16 mouse cellular contexts compared by ENCODE assay signal in the genomic region with DNA sequence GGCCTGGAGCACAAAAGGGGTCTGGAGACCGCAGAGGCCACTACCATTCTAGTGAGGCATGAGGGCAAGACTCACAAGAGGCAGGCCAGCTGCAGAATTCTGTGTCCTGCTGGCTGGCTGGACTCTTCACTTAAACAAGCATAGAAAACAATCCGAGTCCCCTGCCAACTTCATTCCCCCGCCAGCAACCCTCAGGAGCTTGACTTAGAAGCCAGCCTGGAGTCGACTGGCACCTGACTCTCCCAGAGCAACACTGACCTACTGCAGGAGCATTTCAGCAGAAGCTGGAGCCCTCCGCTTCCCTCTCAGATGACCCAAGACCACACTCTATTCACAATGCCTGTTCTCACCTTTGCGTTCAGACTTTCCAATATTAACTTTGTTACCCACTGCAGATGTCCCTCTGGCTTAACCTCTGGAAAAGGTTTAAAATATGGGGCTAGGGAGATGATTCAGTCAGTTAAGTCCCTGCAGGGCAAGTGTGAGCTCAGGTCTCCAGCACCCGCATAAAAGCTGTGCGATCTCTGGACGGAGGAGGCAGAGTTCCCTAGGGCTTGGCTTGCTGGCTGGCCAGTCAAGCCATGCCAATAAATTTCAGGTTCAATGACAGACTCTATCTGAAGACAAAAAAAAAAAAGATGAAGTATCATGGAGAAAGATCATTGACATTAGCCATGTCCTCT.
DNase-seq lines count a peak whose midpoint lies in the region; ATAC-seq and TF ChIP-seq lines count a peak whose summit lies in the region.
"Had no signal": no experiment of that assay in that cellular context is flagged by ENCODE, and none has a peak within 500 bp of the region (broad histone marks: within the 10 kb centered on the region; RNA-seq: fewer than 3 reads in every experiment).

No protein-coding gene starts in this region.

- H3K9ac ChIP-seq in heart, embryonic 12.5 days: no peak overlapping the region
- no peak overlapping the region for H3K9ac ChIP-seq in midbrain, postnatal 0 days (replicated peaks; ENCODE audit: low read length, poor library complexity, severe bottlenecking)
- H3K9ac ChIP-seq in midbrain, embryonic 15.5 days: no peak overlapping the region
- no peak overlapping the region for H3K9ac ChIP-seq in kidney, embryonic 16.5 days (replicated peaks; ENCODE audit: low read length)
- no peak overlapping the region for H3K9ac ChIP-seq in forebrain, postnatal 0 days
- H3K9ac ChIP-seq: hindbrain, embryonic 12.5 days; intestine, embryonic 15.5 days; liver, embryonic 15.5 days; midbrain, embryonic 13.5 days had no signal

- H3K36me3 ChIP-seq in heart, embryonic 12.5 days: no peaks in the 10 kb centered on the region
- no peaks in the 10 kb centered on the region for H3K36me3 ChIP-seq in midbrain, postnatal 0 days (ENCODE audit: insufficient read depth, low read length)
- no peaks in the 10 kb centered on the region for H3K36me3 ChIP-seq in midbrain, embryonic 15.5 days (replicated peaks)
- no peaks in the 10 kb centered on the region for H3K36me3 ChIP-seq in kidney, embryonic 16.5 days (ENCODE audit: insufficient read depth, low read length)
- H3K36me3 ChIP-seq in forebrain, postnatal 0 days (ENCODE audit: insufficient read depth): no peaks in the 10 kb centered on the region
- H3K36me3 ChIP-seq: hindbrain, embryonic 12.5 days; intestine, embryonic 15.5 days; liver, embryonic 15.5 days; midbrain, embryonic 13.5 days had no signal

- DNase-seq in heart, adult 8-10 months (ENCODE audit: low spot score): peak; percentile 23
- DNase-seq in midbrain, postnatal 0 days (ENCODE audit: low spot score): peak; percentile 38
- no peak for DNase-seq in urinary bladder, postnatal 36 days (ENCODE audit: low spot score in 2 of 2)
- no peak for DNase-seq in forebrain, postnatal 0 days
- DNase-seq: adrenal gland, postnatal 25 days; layer of hippocampus, adult 9-11 months; retina, postnatal 1 day had no signal

- 87% methylated on average over 9 of the region's 9 CpGs for WGBS in heart, embryonic 12.5 days
- WGBS in midbrain, postnatal 0 days: 86% methylated on average over 9 of the region's 9 CpGs
- WGBS in midbrain, embryonic 15.5 days: 88% methylated on average over 9 of the region's 9 CpGs
- 71% methylated on average over 9 of the region's 9 CpGs for WGBS in kidney, embryonic 16.5 days
- 78% methylated on average over 9 of the region's 9 CpGs for WGBS in forebrain, postnatal 0 days

- H3K27ac ChIP-seq in heart, embryonic 12.5 days (ENCODE audit: poor library complexity, severe bottlenecking): no peak overlapping the region
- no peak overlapping the region for H3K27ac ChIP-seq in midbrain, postnatal 0 days (ENCODE audit: low read depth, low read length)
- H3K27ac ChIP-seq in midbrain, embryonic 15.5 days: no peak overlapping the region
- peak overlapping the region; percentile 54 for H3K27ac ChIP-seq in kidney, embryonic 16.5 days (ENCODE audit: low read length)
- no peak overlapping the region for H3K27ac ChIP-seq in forebrain, postnatal 0 days (ENCODE audit: low read depth, low read length)
- H3K27ac ChIP-seq: hindbrain, embryonic 12.5 days; intestine, embryonic 15.5 days; liver, embryonic 15.5 days; midbrain, embryonic 13.5 days had no signal

- H3K4me2 ChIP-seq in heart, embryonic 12.5 days: no peak overlapping the region
- no peak overlapping the region for H3K4me2 ChIP-seq in midbrain, postnatal 0 days (ENCODE audit: low read depth, low read length, poor library complexity, severe bottlenecking)
- H3K4me2 ChIP-seq in midbrain, embryonic 15.5 days: no peak overlapping the region
- no peak overlapping the region for H3K4me2 ChIP-seq in kidney, embryonic 16.5 days (replicated peaks; ENCODE audit: low read depth, low read length)
- no peak overlapping the region for H3K4me2 ChIP-seq in forebrain, postnatal 0 days (ENCODE audit: low read depth)
- H3K4me2 ChIP-seq: hindbrain, embryonic 12.5 days; intestine, embryonic 15.5 days; liver, embryonic 15.5 days; midbrain, embryonic 13.5 days had no signal

- no peaks in the 10 kb centered on the region for H3K27me3 ChIP-seq in heart, embryonic 12.5 days (replicated peaks)
- H3K27me3 ChIP-seq in midbrain, postnatal 0 days (ENCODE audit: insufficient read depth, low read length): no peaks in the 10 kb centered on the region
- H3K27me3 ChIP-seq in midbrain, embryonic 15.5 days (replicated peaks): no peaks in the 10 kb centered on the region
- H3K27me3 ChIP-seq in kidney, embryonic 16.5 days (ENCODE audit: insufficient read depth, low read length): no peaks in the 10 kb centered on the region
- H3K27me3 ChIP-seq in forebrain, postnatal 0 days (ENCODE audit: insufficient read depth, low read length): no peaks in the 10 kb centered on the region
- H3K27me3 ChIP-seq: hindbrain, embryonic 12.5 days; intestine, embryonic 15.5 days; liver, embryonic 15.5 days; midbrain, embryonic 13.5 days had no signal

- H3K4me1 ChIP-seq in heart, embryonic 12.5 days (replicated peaks): peaks cover 53% of the 10 kb centered on the region
- no peaks in the 10 kb centered on the region for H3K4me1 ChIP-seq in midbrain, postnatal 0 days (ENCODE audit: insufficient read depth, low read length)
- no peaks in the 10 kb centered on the region for H3K4me1 ChIP-seq in midbrain, embryonic 15.5 days
- peaks cover 3% of the 10 kb centered on the region for H3K4me1 ChIP-seq in kidney, embryonic 16.5 days (ENCODE audit: insufficient read depth, low read length)
- H3K4me1 ChIP-seq in forebrain, postnatal 0 days (ENCODE audit: insufficient read depth): no peaks in the 10 kb centered on the region
- H3K4me1 ChIP-seq: hindbrain, embryonic 12.5 days; intestine, embryonic 15.5 days; liver, embryonic 15.5 days; midbrain, embryonic 13.5 days had no signal

- no peaks in the 10 kb centered on the region for H3K9me3 ChIP-seq in heart, embryonic 12.5 days (replicated peaks)
- H3K9me3 ChIP-seq in midbrain, postnatal 0 days (ENCODE audit: low read length): no peaks in the 10 kb centered on the region
- no peaks in the 10 kb centered on the region for H3K9me3 ChIP-seq in midbrain, embryonic 15.5 days
- no peaks in the 10 kb centered on the region for H3K9me3 ChIP-seq in kidney, embryonic 16.5 days (ENCODE audit: low read length)
- no peaks in the 10 kb centered on the region for H3K9me3 ChIP-seq in forebrain, postnatal 0 days (ENCODE audit: low read length)
- H3K9me3 ChIP-seq: hindbrain, embryonic 12.5 days; intestine, embryonic 15.5 days; liver, embryonic 15.5 days; midbrain, embryonic 13.5 days had no signal

- no peak for TF ChIP-seq CTCF in midbrain, postnatal 0 days (IDR thresholded peaks at IDR 0.05)
- TF ChIP-seq CTCF in forebrain, postnatal 0 days (IDR thresholded peaks at IDR 0.05; ENCODE audit: low read depth): no peak

- no peak for ATAC-seq in heart, embryonic 12.5 days (ENCODE audit: insufficient number of reproducible peaks, low FRiP score)
- no peak for ATAC-seq in midbrain, postnatal 0 days (ENCODE audit: low FRiP score)
- no peak for ATAC-seq in midbrain, embryonic 15.5 days (replicated peaks)
- peak; percentile 79 for ATAC-seq in kidney, embryonic 16.5 days (ENCODE audit: low FRiP score, low TSS enrichment)
- no peak for ATAC-seq in forebrain, postnatal 0 days
- ATAC-seq: forebrain, embryonic 14.5 days; intestine, embryonic 15.5 days; lung, postnatal 0 days; midbrain, embryonic 13.5 days had no signal

- H3K4me3 ChIP-seq in heart, embryonic 12.5 days: no peak overlapping the region
- H3K4me3 ChIP-seq in midbrain, postnatal 0 days (ENCODE audit: low read depth, low read length): no peak overlapping the region
- H3K4me3 ChIP-seq in midbrain, embryonic 15.5 days: no peak overlapping the region
- H3K4me3 ChIP-seq in kidney, embryonic 16.5 days (ENCODE audit: low read length): no peak overlapping the region
- H3K4me3 ChIP-seq in forebrain, postnatal 0 days (ENCODE audit: low read depth, low read length): no peak overlapping the region
- H3K4me3 ChIP-seq: hindbrain, embryonic 12.5 days; intestine, embryonic 15.5 days; liver, embryonic 15.5 days; midbrain, embryonic 13.5 days had no signal

Comparison
In these comparisons a context has a peak if more than half of its experiments do, and no peak if none do; other contexts are left out.
1. DNase-seq: peak in heart, adult 8-10 months (single experiment) and midbrain, postnatal 0 days (single experiment); none in urinary bladder, postnatal 36 days (0 of 2) and forebrain, postnatal 0 days (single experiment).